Mouse (Mus musculus): ENCODE measurements at regions not wholly inside any gene's neighbourhood (a gene's known extent, or its start where the extent isn't known, plus 50 kb on each side); places are given as distances from the start of the nearest gene placed in this dataset.

DNA sequence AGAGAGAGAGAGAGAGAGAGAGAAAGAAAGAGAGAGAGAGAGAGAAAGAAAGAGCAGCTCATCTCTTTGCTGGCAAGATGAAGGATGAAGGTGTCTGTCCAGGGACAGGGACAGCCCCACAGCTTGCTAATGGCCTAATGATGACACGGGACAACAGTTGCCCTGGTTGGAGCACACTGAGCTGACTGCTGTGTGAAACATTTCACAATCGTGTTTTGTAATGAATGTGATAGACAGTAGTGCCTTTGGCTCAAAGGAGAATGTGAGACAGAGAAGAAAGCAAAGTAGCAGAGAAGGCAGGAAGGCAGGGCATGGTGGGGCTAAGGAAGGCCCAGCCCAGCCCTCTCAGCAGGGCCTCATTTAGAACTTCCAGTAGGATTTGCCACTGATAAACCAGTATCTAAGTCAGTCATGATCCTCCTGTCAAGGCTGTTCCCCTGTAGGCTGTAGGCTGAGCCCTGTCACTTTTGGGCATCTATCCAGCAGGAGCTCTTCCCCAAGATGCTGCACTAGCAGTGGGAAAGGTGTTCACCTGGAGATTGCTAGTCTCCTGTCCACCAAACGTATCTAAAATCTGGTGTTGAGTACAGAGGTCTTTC is 54.2 kb upstream of the Irs2 start:
- Histone ChIP-seq H3K27me3 (no peaks in the 10 kb centered on the region), H3K9ac (no peak overlapping the region), H3K4me1 (no peaks in the 10 kb centered on the region), H3K27ac (no peak overlapping the region), H3K4me3 (no peak overlapping the region), H3K36me3 (no peaks in the 10 kb centered on the region), H3K4me2 (no peak overlapping the region), H3K9me3 (no peaks in the 10 kb centered on the region)
- WGBS: 60% methylated on average over 3 of the region's 3 CpGs
- no peak for ATAC-seq (ENCODE audit: insufficient number of reproducible peaks, insufficient read depth, low FRiP score, low TSS enrichment, low read depth)

DNA sequence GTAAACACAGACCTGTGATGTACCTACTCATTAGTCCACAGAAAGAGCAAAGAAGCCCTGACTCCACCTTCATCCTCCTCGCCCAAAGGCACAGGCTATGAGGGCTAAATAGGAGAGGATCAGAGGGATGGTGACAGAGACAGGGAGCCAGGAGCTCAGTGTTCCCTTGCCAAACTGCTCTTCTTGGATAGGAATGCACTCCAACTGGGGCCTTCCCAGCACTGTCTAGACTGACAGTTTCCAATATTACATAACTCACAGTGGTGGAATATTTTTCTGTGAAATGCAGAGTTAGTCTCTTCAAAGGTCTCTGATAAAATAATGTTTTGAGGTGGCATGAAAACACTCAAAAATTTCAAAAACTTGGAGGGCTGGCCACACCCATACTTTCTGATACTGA is 53.5 kb upstream of the Irs2 start:
- Histone ChIP-seq H3K9ac (no peak overlapping the region), H3K4me3 (no peak overlapping the region), H3K4me2 (no peak overlapping the region), H3K27me3 (no peaks in the 10 kb centered on the region), H3K27ac (no peak overlapping the region), H3K36me3 (no peaks in the 10 kb centered on the region), H3K4me1 (no peaks in the 10 kb centered on the region), H3K9me3 (no peaks in the 10 kb centered on the region)
- WGBS: 58% methylated on average over 1 of the region's 1 CpGs
- ATAC-seq (ENCODE audit: insufficient number of reproducible peaks, insufficient read depth, low FRiP score, low TSS enrichment, low read depth): no peak

DNA sequence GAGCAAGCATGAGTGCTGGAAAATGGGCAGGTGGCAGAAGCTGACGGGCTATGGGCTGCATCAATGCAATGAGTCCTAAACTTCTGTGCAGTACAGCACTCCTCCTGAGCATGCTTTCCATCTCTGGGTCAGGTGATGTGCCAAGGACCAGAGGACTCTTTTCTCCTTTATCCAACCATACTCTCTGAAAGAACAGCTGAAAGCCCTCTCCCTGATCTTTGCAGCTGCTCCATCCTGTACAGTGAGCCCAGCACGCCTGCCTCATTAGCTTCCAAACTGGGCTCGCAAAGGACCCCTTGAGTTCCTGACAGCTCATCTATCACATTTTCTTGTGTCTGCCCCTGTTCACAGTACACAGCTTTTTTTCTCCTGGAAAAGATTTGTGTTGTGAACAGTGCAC is 52.3 kb upstream of the Irs2 start:
- Histone ChIP-seq H3K9me3 (no peaks in the 10 kb centered on the region), H3K4me3 (no peak overlapping the region), H3K9ac (no peak overlapping the region), H3K4me1 (no peaks in the 10 kb centered on the region), H3K36me3 (no peaks in the 10 kb centered on the region), H3K27me3 (no peaks in the 10 kb centered on the region), H3K27ac (no peak overlapping the region), H3K4me2 (no peak overlapping the region)
- no peak for ATAC-seq (ENCODE audit: insufficient number of reproducible peaks, insufficient read depth, low FRiP score, low TSS enrichment, low read depth)
- 77% methylated on average over 3 of the region's 3 CpGs for WGBS

DNA sequence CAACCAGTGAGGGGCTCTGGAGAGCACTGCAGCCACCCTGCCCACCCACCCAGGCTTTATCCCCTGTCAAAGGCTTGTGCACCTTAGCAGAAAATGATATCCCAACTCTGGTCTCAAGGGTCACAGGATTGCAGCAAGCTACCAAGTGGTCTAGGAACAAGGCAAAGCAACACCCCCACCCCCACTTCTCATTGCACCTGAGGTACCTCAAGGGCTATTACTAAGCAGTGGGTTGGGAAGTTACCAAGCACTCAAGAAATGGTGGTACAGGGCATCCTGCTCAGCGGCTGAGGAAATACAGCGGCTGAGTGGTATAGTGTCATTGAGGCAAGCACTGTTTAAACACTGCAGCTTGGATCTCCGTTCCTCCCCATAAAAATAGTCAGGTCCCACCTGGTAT is 50.1 kb upstream of the Irs2 start:
- no peak overlapping the region for H3K27ac ChIP-seq
- H3K9me3 ChIP-seq: no peaks in the 10 kb centered on the region
- no peak for ATAC-seq (ENCODE audit: insufficient number of reproducible peaks, insufficient read depth, low FRiP score, low TSS enrichment, low read depth)
- no peak overlapping the region for H3K9ac ChIP-seq
- H3K4me1 ChIP-seq: 0 out of 2 replicates have a peak, but pooled peaks cover 7% of the 10 kb centered on the region
- no peak overlapping the region for H3K4me3 ChIP-seq
- no peaks in the 10 kb centered on the region for H3K36me3 ChIP-seq
- no peaks in the 10 kb centered on the region for H3K27me3 ChIP-seq
- WGBS: 94% methylated on average over 3 of the region's 3 CpGs
- H3K4me2 ChIP-seq: no peak overlapping the region
